8 mouse cellular contexts compared by ENCODE assay signal in the genomic region with DNA sequence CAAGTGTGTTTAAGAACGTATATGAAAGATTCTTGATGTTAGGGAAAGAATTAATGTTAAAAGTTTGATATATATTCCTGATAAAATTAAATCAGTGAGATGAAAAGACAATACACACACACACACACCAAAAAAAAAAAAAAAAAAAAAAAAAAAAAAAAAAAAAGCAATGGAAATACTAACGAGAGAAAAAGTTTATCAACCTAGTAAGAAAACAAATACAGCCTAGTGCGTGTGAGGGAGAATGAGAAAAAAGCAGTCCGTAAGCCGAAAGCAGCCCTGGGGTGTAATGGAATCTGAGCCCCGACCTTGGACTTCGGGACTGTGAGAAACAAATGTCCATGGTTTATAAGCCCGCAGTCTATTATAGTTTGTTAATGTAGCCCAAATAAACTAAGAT. TPM values are rescaled to one million over a fixed set of nuclear protein-coding genes. Genes with fewer than 3 reads are reported as not detected.
A peak's percentile ranks its signal among the peaks of the same experiment; 100 is the strongest.
DNase-seq lines count a peak whose midpoint lies in the region; ATAC-seq lines count a peak whose summit lies in the region.

No protein-coding gene starts in this region.

- 80% methylated on average over 8 of the region's 8 CpGs for WGBS in hindbrain, embryonic 12.5 days
- 76% methylated on average over 8 of the region's 8 CpGs for WGBS in hindbrain, embryonic 10.5 days
- WGBS in limb, embryonic 10.5 days = 82% methylated on average over 8 of the region's 8 CpGs
- WGBS in neural tube, embryonic 15.5 days = 79% methylated on average over 8 of the region's 8 CpGs

- H3K9ac ChIP-seq in hindbrain, embryonic 12.5 days = no peak overlapping the region
- H3K9ac ChIP-seq in neural tube, embryonic 15.5 days (replicated peaks) = no peak overlapping the region

- no peak overlapping the region for H3K27ac ChIP-seq in hindbrain, embryonic 12.5 days
- no peak overlapping the region for H3K27ac ChIP-seq in hindbrain, embryonic 10.5 days
- no peak overlapping the region for H3K27ac ChIP-seq in limb, embryonic 10.5 days
- no peak overlapping the region for H3K27ac ChIP-seq in neural tube, embryonic 15.5 days (replicated peaks)

- no peaks in the 10 kb centered on the region for H3K27me3 ChIP-seq in hindbrain, embryonic 12.5 days
- no peaks in the 10 kb centered on the region for H3K27me3 ChIP-seq in hindbrain, embryonic 10.5 days (ENCODE audit: insufficient read depth, poor library complexity, severe bottlenecking)
- no peaks in the 10 kb centered on the region for H3K27me3 ChIP-seq in limb, embryonic 10.5 days (ENCODE audit: low read depth, poor library complexity, severe bottlenecking)
- H3K27me3 ChIP-seq in neural tube, embryonic 15.5 days (replicated peaks) = no peaks in the 10 kb centered on the region

- H3K36me3 ChIP-seq in hindbrain, embryonic 12.5 days = 0 out of 2 replicates have a peak, but pooled peaks cover 3% of the 10 kb centered on the region
- H3K36me3 ChIP-seq in hindbrain, embryonic 10.5 days = peaks cover 5% of the 10 kb centered on the region; the same call in 1 of the 2 replicates
- H3K36me3 ChIP-seq in limb, embryonic 10.5 days = no peaks in the 10 kb centered on the region
- no peaks in the 10 kb centered on the region for H3K36me3 ChIP-seq in neural tube, embryonic 15.5 days

- H3K4me3 ChIP-seq in hindbrain, embryonic 12.5 days = 0 out of 2 replicates have a peak overlapping the region, but pooled peaks have one; percentile 62
- no peak overlapping the region for H3K4me3 ChIP-seq in hindbrain, embryonic 10.5 days
- peak overlapping the region; percentile 84 for H3K4me3 ChIP-seq in limb, embryonic 10.5 days
- H3K4me3 ChIP-seq in neural tube, embryonic 15.5 days (replicated peaks) = peak overlapping the region; percentile 82

- peaks cover 14% of the 10 kb centered on the region for H3K4me1 ChIP-seq in hindbrain, embryonic 12.5 days
- peaks cover 28% of the 10 kb centered on the region for H3K4me1 ChIP-seq in hindbrain, embryonic 10.5 days (replicated peaks)
- H3K4me1 ChIP-seq in limb, embryonic 10.5 days = peaks cover 17% of the 10 kb centered on the region
- peaks cover 26% of the 10 kb centered on the region for H3K4me1 ChIP-seq in neural tube, embryonic 15.5 days

- no peak overlapping the region for H3K4me2 ChIP-seq in hindbrain, embryonic 12.5 days (replicated peaks)
- H3K4me2 ChIP-seq in neural tube, embryonic 15.5 days = peak overlapping the region; percentile 70

- no peak for DNase-seq in hindbrain, embryonic 10.5 days (ENCODE audit: low spot score)
- peak; percentile 3 for DNase-seq in thymus, postnatal 4 days
- DNase-seq in thymus, postnatal 36 days = no peak
- no peak for DNase-seq in limb, embryonic 10.5 days (ENCODE audit: low spot score)
- DNase-seq in cerebellum, adult 11 months = no peak
- no peak for DNase-seq in cerebellum, postnatal 4 days (ENCODE audit: low spot score in 2 of 2)

- no peak for ATAC-seq in hindbrain, embryonic 12.5 days (ENCODE audit: low FRiP score)
- ATAC-seq in neural tube, embryonic 15.5 days (ENCODE audit: low FRiP score) = peak; percentile 18; the same call in 1 of the 2 replicates

- H3K9me3 ChIP-seq in hindbrain, embryonic 12.5 days (replicated peaks) = no peaks in the 10 kb centered on the region
- no peaks in the 10 kb centered on the region for H3K9me3 ChIP-seq in hindbrain, embryonic 10.5 days
- no peaks in the 10 kb centered on the region for H3K9me3 ChIP-seq in limb, embryonic 10.5 days (replicated peaks)
- no peaks in the 10 kb centered on the region for H3K9me3 ChIP-seq in neural tube, embryonic 15.5 days (replicated peaks)

RNA-seq across cellular contexts. Expression of gene Slc31a2, which starts 23.2 kb away (rescaled TPM):
- 12.9 and 13.0 TPM in 2 replicates for polyA plus RNA-seq in hindbrain, embryonic 12.5 days (2016; fragmentation: Nextera tagmentation; extraction: Ambion mirVana)
- 15.1 and 15.4 TPM in 2 replicates for polyA plus RNA-seq in hindbrain, embryonic 10.5 days (2016; fragmentation: Nextera tagmentation; extraction: Ambion mirVana)
- polyA plus RNA-seq in limb, embryonic 10.5 days (2016; fragmentation: Nextera tagmentation; extraction: Ambion mirVana) = 10.8 and 11.0 TPM in 2 replicates
- 15.9 and 18.0 TPM in 2 replicates for polyA plus RNA-seq in neural tube, embryonic 15.5 days (2015; fragmentation: Nextera tagmentation; extraction: Ambion mirVana)

RNA-seq across cellular contexts. Expression of gene Zfp37, which starts 54.7 kb away (rescaled TPM):
- polyA plus RNA-seq in hindbrain, embryonic 12.5 days (2016; fragmentation: Nextera tagmentation; extraction: Ambion mirVana) = 29.4 and 30.2 TPM in 2 replicates
- polyA plus RNA-seq in hindbrain, embryonic 10.5 days (2016; fragmentation: Nextera tagmentation; extraction: Ambion mirVana) = 19.9 and 20.8 TPM in 2 replicates
- 14.9 and 19.4 TPM in 2 replicates for polyA plus RNA-seq in limb, embryonic 10.5 days (2016; fragmentation: Nextera tagmentation; extraction: Ambion mirVana)
- 23.2 and 25.9 TPM in 2 replicates for polyA plus RNA-seq in neural tube, embryonic 15.5 days (2015; fragmentation: Nextera tagmentation; extraction: Ambion mirVana)
